Mouse (Mus musculus) limb, embryonic 10.5 days (tissue): ENCODE data around the gene Dnm1. TPM values are rescaled to one million over a fixed set of nuclear protein-coding genes. Genes with fewer than 3 reads are reported as not detected.

Experiments
- DNase-seq: peaks from one replicate; pipeline ENCODE4 v3.0.0-alpha.2; 2017; ENCODE audit warnings: low spot score
- H3K27ac ChIP-seq: fragments of 300-500 bp; sonication (generic); 2 replicates; pipeline ENCODE4 v1.5.1; 2016; ENCODE audit warnings: mild to moderate bottlenecking
- H3K27me3 ChIP-seq: fragments of 300-500 bp; sonication (generic); 2 replicates; pipeline ENCODE4 v1.6.1; 2016; ENCODE audit warnings: low read depth, mild to moderate bottlenecking; ENCODE audit not compliant: poor library complexity, severe bottlenecking
- H3K36me3 ChIP-seq: fragments of 300-500 bp; sonication (generic); 2 replicates; pipeline ENCODE4 v1.6.1; 2016; ENCODE audit warnings: mild to moderate bottlenecking, moderate library complexity
- H3K4me1 ChIP-seq: fragments of 300-500 bp; sonication (generic); 2 replicates; pipeline ENCODE4 v1.6.1; 2016
- H3K4me3 ChIP-seq: fragments of 300-500 bp; sonication (generic); 2 replicates; pipeline ENCODE4 v1.5.1; 2016; ENCODE audit warnings: mild to moderate bottlenecking, moderate library complexity
- H3K9me3 ChIP-seq: fragments of 300-500 bp; sonication (generic); replicated peaks from 2 replicates; pipeline ENCODE4 v1.6.1; 2016; ENCODE audit warnings: mild to moderate bottlenecking
- WGBS: fragments of 180-500 bp; shearing (Covaris S2); methylation state at CpG from one replicate; pipeline ENCODE4 v1.1.7; 2016; 5-methylcytosine and 5-hydroxymethylcytosine counted together
- polyA plus RNA-seq: library from polyadenylated mRNA; unstranded; fragments of >200 nt; fragmentation: Nextera tagmentation; extraction: Ambion mirVana; gene quantifications from 2 replicates; pipeline ENCODE4 v1.2.1, GENCODE M21; 2016

Gene Dnm1
- polyA plus RNA-seq, 1 experiment from 2014 or later, result 33.6 TPM

DNA sequence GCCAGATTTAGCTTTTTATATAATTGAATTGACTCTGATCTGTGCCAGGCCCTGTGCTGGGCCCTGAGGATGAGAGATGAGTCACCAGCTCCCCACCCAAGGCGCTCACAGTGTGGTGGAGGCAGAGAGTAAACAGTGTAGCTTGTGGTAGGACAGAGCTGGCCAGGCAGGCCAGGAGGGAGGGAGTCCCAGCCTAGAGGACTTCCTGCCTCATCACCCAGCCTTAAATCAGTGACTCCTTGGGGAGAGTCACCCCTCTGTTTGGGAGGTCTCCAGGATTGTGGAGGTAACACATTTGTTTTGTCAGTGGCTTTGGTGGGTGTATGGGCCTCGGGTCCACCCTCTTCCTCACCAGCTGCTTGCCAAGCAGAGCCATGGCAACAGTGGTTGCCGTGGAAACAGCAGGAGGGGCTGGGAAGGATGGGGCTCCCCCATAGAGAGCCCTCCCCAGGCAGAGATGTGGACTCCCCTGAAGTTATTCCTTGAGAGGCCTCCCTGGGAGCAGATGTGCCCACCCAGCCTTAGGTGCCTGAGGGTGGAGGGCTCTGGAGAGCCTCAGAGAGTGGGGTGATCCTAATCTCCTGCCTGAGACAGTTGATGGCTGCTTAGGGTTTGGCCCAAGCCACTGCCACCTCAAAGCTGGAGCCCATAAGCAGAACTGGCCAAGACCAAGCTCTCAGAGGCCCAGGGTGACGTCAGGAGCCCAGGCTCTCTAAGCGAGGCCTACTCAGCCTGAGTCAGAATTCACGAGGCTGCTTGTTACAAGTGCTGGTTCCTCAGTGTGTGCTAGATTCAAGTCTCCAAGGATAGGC lies 10.4 kb downstream of the Dnm1 start:
- 76% methylated on average over 6 of the region's 6 CpGs for WGBS
- no peaks in the 10 kb centered on the region for H3K27me3 ChIP-seq
- peak overlapping the region; percentile 53 for H3K27ac ChIP-seq

DNA sequence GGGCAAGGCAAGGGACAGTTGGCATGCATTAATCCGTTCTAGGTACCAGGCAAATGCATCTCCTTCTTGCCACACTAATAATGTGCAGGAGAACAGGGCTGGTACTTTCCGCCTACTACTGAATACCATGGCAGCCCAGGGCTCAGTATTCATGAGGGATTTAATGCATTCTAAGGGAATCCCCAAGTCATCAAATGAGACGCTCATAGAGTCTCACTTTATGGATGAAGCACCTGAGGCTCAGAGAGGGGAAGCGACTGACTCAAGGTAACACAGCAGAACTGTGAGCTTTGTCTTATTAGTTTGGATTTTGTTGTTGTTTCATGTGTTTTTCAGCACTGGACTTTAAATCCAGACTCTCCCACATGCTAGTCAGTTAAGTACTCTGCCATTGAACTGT lies 11.1 kb downstream of the Dnm1 start:
- no peak overlapping the region for H3K27ac ChIP-seq
- H3K9me3 ChIP-seq, result no peaks in the 10 kb centered on the region
- no peak for DNase-seq
- H3K27me3 ChIP-seq, result no peaks in the 10 kb centered on the region
- H3K36me3 ChIP-seq, result peaks cover 68% of the 10 kb centered on the region
- H3K4me3 ChIP-seq, result no peak overlapping the region
- WGBS, result 92% methylated on average over 4 of the region's 4 CpGs
- peaks cover 16% of the 10 kb centered on the region for H3K4me1 ChIP-seq

More for the DNA sequence above, 10.4 kb downstream of the Dnm1 start:
- no peak for DNase-seq
- no peaks in the 10 kb centered on the region for H3K9me3 ChIP-seq
- no peak overlapping the region for H3K4me3 ChIP-seq
- H3K36me3 ChIP-seq, result peaks cover 67% of the 10 kb centered on the region
- peaks cover 16% of the 10 kb centered on the region for H3K4me1 ChIP-seq

- Histone ChIP-seq H3K27me3 (0 out of 2 replicates have a peak, but pooled peaks cover 4% of the 10 kb centered on the region), H3K36me3 (peaks cover 68% of the 10 kb centered on the region), H3K4me3 (no peak overlapping the region), H3K27ac (no peak overlapping the region), H3K4me1 (peaks cover 16% of the 10 kb centered on the region), H3K9me3 (no peaks in the 10 kb centered on the region)
- WGBS, result 89% methylated on average over 4 of the region's 4 CpGs
- no peak for DNase-seq
Observed at GRCm38 (mm10) chr2:32341634-32341939, 11.6 kb downstream of the Dnm1 start.

- H3K36me3 ChIP-seq, result peaks cover 70% of the 10 kb centered on the region
- H3K4me3 ChIP-seq, result no peak overlapping the region
- H3K27me3 ChIP-seq, result peaks cover 10% of the 10 kb centered on the region; the same call in 1 of the 2 replicates
- H3K9me3 ChIP-seq, result no peaks in the 10 kb centered on the region
- peaks cover 16% of the 10 kb centered on the region for H3K4me1 ChIP-seq
- no peak overlapping the region for H3K27ac ChIP-seq
- whole genome bisulfite sequencing, result 80% methylated on average over 13 of the region's 13 CpGs
- no peak for DNase-seq
Observed at GRCm38 (mm10) chr2:32340836-32341633, 12.1 kb downstream of the Dnm1 start.

DNA sequence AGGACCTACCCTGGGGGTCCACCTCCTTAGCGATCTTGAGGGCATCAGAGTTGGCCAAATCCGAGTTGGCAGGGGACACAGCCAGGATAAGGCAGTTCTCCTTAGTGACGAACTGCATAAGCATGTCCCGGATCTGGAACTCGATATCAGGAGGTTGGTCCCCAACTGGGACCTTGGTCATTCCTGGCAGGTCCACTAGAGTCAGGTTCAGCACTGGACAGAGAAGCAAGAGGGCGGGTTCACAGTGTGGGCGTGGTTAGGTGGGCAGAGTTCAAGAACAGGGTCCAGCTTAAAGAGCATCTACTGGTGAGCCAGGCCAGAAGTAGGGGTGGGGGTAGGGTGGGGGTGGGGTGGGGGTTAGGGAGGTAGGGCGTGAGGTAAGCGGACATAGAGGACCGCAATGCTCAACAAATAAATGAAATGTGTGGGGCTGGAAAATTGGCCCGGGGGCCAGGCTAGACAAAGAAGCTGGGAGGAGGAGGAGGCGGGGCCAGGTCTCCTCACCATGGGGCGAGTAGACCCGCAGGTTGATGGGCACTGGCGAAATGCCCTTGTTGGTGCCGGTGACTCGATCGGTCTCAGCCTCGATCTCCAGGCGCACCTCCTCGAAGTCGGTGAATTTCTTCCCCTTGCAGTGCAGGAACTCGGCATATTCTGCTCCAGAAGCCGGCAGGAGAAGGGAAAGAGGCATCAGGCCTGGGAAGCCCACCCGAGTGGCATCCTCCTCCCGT lies 13.1 kb downstream of the Dnm1 start:
- H3K27ac ChIP-seq, result 0 out of 2 replicates have a peak overlapping the region, but pooled peaks have one; percentile 34
- whole genome bisulfite sequencing, result 37% methylated on average over 26 of the region's 26 CpGs
- H3K4me1 ChIP-seq, result peaks cover 15% of the 10 kb centered on the region
- H3K9me3 ChIP-seq, result no peaks in the 10 kb centered on the region
- H3K27me3 ChIP-seq, result peaks cover 19% of the 10 kb centered on the region; the same call in 1 of the 2 replicates
- DNase-seq, result no peak
- no peak overlapping the region for H3K4me3 ChIP-seq
- peaks cover 78% of the 10 kb centered on the region for H3K36me3 ChIP-seq

- Histone ChIP-seq H3K9me3 (no peaks in the 10 kb centered on the region), H3K4me1 (peaks cover 8% of the 10 kb centered on the region; the same call in 1 of the 2 replicates), H3K27ac (no peak overlapping the region), H3K36me3 (peaks cover 95% of the 10 kb centered on the region), H3K27me3 (peaks cover 27% of the 10 kb centered on the region), H3K4me3 (no peak overlapping the region)
- 49% methylated on average over 15 of the region's 15 CpGs for WGBS
- no peak for DNase-seq
Observed at GRCm38 (mm10) chr2:32335888-32336287, 17.2 kb downstream of the Dnm1 start.

DNA sequence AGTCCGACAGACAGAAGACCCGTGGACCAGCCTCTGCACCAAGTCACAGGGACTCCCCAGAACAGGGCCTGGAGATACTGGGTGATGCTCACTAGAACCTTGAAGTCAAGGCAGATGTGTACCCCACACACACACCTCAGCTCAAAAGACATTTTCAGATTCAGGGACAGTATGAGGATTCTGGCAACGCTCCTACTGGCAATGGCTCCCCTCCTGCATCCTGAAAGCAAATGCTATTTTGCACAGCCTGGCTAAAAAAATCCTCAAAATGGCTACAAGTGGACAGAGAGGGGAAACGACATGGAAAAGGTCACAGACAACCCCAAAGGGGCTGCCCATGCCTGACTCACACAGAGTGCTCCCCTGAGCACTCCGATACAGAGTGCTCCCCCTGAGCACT lies 21.0 kb downstream of the Dnm1 start:
- 89% methylated on average over 5 of the region's 5 CpGs for WGBS
- Histone ChIP-seq H3K4me3 (no peak overlapping the region), H3K4me1 (peaks cover 30% of the 10 kb centered on the region), H3K36me3 (peaks cover 73% of the 10 kb centered on the region), H3K27me3 (peaks cover 27% of the 10 kb centered on the region), H3K27ac (no peak overlapping the region), H3K9me3 (no peaks in the 10 kb centered on the region)
- no peak for DNase-seq

DNA sequence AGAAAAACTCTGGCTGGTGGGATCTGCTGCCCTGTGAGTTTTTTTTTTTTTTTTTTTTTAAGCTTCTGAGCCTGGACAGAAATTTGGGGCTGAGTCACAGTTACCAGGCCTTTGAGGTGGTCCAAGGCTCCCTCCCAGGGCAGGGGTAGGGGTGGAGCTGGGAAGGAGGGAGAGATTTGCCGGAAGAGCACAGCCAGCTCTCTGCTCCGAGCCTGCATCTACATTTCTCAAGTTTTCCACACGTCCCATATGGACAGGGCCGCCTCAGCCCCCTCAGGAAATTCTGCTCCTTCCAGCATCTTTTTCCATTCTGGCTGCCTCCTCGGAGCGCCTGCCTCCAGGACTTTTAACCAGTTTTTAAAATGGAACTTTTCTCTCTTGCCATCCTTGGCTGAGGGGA lies 23.6 kb downstream of the Dnm1 start:
- H3K4me1 ChIP-seq, result peaks cover 46% of the 10 kb centered on the region
- DNase-seq, result peak; percentile 51
- H3K9me3 ChIP-seq, result no peaks in the 10 kb centered on the region
- H3K4me3 ChIP-seq, result 0 out of 2 replicates have a peak overlapping the region, but pooled peaks have one; percentile 3
- peak overlapping the region; percentile 82 for H3K27ac ChIP-seq
- 37% methylated on average over 6 of the region's 6 CpGs for WGBS
- H3K27me3 ChIP-seq, result peaks cover 5% of the 10 kb centered on the region
- peaks cover 57% of the 10 kb centered on the region for H3K36me3 ChIP-seq

DNA sequence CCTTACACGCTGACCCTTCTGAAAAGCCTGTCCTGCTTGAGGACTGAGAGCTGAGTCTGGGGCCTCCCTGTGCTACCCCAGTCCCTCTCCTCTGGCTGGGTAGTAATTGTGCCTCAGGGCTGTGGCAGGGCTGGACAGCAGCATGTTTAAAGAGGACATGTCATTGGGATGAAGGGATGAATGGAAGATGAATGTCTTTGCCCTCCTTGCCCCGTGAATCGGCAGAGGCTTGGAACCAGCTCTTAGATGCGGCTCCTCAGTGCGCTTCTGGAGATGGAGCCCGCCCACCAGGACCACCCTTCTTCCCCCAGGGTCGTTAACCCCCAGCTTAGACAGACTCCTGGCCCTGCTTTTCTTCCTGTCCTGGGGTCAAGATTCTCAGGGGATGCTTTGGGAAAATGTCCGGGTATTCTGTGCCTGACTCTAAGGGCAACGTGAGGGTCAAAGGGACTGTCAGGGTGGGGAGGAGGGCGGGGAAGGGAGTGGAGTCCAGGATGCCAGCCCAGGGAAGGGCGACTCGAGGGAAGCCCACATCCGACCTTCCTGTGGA lies 24.2 kb downstream of the Dnm1 start:
- Histone ChIP-seq H3K27me3 (no peaks in the 10 kb centered on the region), H3K36me3 (peaks cover 55% of the 10 kb centered on the region), H3K4me3 (0 out of 2 replicates have a peak overlapping the region, but pooled peaks have one; percentile 3), H3K9me3 (no peaks in the 10 kb centered on the region), H3K4me1 (peaks cover 46% of the 10 kb centered on the region), H3K27ac (peak overlapping the region; percentile 82)
- 17% methylated on average over 13 of the region's 13 CpGs for WGBS
- no peak for DNase-seq

- WGBS, result 88% methylated on average over 4 of the region's 4 CpGs
Observed at GRCm38 (mm10) chr2:32327200-32327599, 25.9 kb downstream of the Dnm1 start.

DNA sequence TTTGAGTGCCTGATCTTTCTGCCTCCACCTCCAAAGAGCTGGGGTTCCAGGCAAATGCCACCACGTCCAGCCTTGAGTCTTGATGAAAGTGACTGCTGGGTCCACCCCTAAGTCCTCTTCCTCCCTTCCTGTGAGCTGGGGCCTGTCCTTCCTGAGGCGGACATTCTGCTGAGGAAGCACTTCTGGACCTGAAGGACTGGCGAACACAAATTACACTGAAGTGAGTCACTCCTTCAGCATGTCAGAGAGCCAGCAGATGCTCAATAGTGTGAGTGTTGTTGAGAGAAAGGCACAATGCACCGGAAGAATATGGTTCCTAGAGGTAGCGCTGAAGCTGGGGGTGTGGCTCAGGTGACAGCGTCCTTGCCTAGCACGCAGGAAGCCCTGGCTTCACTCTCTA lies 27.8 kb downstream of the Dnm1 start:
- no peaks in the 10 kb centered on the region for H3K27me3 ChIP-seq
- no peak overlapping the region for H3K4me3 ChIP-seq
- peaks cover 32% of the 10 kb centered on the region for H3K36me3 ChIP-seq
- H3K9me3 ChIP-seq, result no peaks in the 10 kb centered on the region
- 71% methylated on average over 7 of the region's 7 CpGs for WGBS
- peak overlapping the region; percentile 47 for H3K27ac ChIP-seq
- H3K4me1 ChIP-seq, result peaks cover 69% of the 10 kb centered on the region
- no peak for DNase-seq

More at GRCm38 (mm10) chr2:32327200-32327599, 25.9 kb downstream of the Dnm1 start:
- Histone ChIP-seq H3K36me3 (peaks cover 49% of the 10 kb centered on the region), H3K27ac (no peak overlapping the region), H3K27me3 (no peaks in the 10 kb centered on the region), H3K4me1 (peaks cover 57% of the 10 kb centered on the region), H3K9me3 (no peaks in the 10 kb centered on the region), H3K4me3 (no peak overlapping the region)
- DNase-seq, result no peak

DNA sequence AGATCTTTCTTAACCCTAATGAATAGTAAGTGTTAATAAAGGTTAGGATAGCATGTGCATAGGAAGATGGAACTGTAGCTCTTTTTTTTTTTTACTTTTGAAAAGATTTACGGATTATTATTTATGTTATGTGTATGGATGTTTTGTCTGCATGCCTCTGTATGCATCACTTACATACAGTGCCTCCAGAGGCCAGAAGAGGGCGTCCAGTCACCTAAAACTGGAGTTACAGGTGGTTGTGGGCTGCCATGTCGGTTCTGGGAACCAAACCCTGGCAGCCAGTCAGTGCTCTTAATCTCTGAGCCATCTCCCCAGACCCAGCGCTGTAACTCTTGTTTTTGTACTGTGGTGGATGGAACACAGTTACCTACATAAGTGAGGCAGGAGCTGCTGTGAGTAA lies 28.8 kb downstream of the Dnm1 start:
- DNase-seq, result no peak
- WGBS, result 54% methylated on average over 4 of the region's 4 CpGs
- Histone ChIP-seq H3K9me3 (no peaks in the 10 kb centered on the region), H3K27ac (no peak overlapping the region), H3K36me3 (peaks cover 32% of the 10 kb centered on the region), H3K4me3 (no peak overlapping the region), H3K4me1 (peaks cover 69% of the 10 kb centered on the region), H3K27me3 (no peaks in the 10 kb centered on the region)
